Mouse (Mus musculus): ENCODE data around the gene Ccdc92b. TPM values are rescaled to one million over a fixed set of nuclear protein-coding genes. Genes with fewer than 3 reads are reported as not detected.

The Ccdc92b gene
- total and polyA plus RNA-seq, 2 experiments, result 0.06 to 0.09 TPM

GRCm38 (mm10) chr11:74666776-74667581, 47.6 kb downstream of the Ccdc92b start:
- Histone ChIP-seq H3K4me1 (ENCODE audit: control insufficient read depth, insufficient read depth, low read length) (no peaks in the 10 kb centered on the region), H3K79me2 (ENCODE audit: control insufficient read depth, insufficient read depth, low read length) (no peaks in the 10 kb centered on the region), H3K9ac (ENCODE audit: low read depth, low read length) (no peak overlapping the region), H3K27ac (replicated peaks; ENCODE audit: insufficient read depth, low read depth, low read length) (no peak overlapping the region), H3K27me3 (ENCODE audit: control insufficient read depth, insufficient read depth, low read length) (no peaks in the 10 kb centered on the region), H3K36me3 (ENCODE audit: control insufficient read depth, insufficient read depth, low read length) (peaks cover 36% of the 10 kb centered on the region; the same call in 1 of the 2 replicates), H3K4me3 (ENCODE audit: insufficient read depth, low read depth, low read length) (no peak overlapping the region)
- 92% methylated on average over 14 of the region's 14 CpGs for WGBS
- no peak for TF ChIP-seq POLR2A (IDR thresholded peaks at IDR 0.05; ENCODE audit: extremely low read depth, insufficient read depth, low read length)
- TF ChIP-seq CTCF (IDR thresholded peaks at IDR 0.05; ENCODE audit: low read depth, low read length), result no peak
- no peak for DNase-seq (ENCODE audit: extremely low read depth, low read depth, low spot score)

GRCm38 (mm10) chr11:74667582-74668010, 48.2 kb downstream of the Ccdc92b start:
- H3K4me1 ChIP-seq (ENCODE audit: control insufficient read depth, insufficient read depth, low read length), result no peaks in the 10 kb centered on the region
- TF ChIP-seq POLR2A (IDR thresholded peaks at IDR 0.05; ENCODE audit: extremely low read depth, insufficient read depth, low read length) (no peak), CTCF (IDR thresholded peaks at IDR 0.05; ENCODE audit: low read depth, low read length) (no peak)
- no peak overlapping the region for H3K4me3 ChIP-seq (ENCODE audit: insufficient read depth, low read depth, low read length)
- no peaks in the 10 kb centered on the region for H3K27me3 ChIP-seq (ENCODE audit: control insufficient read depth, insufficient read depth, low read length)
- peaks cover 34% of the 10 kb centered on the region; the same call in 1 of the 2 replicates for H3K36me3 ChIP-seq (ENCODE audit: control insufficient read depth, insufficient read depth, low read length)
- DNase-seq (ENCODE audit: extremely low read depth, low read depth, low spot score), result no peak
- no peak overlapping the region for H3K9ac ChIP-seq (ENCODE audit: low read depth, low read length)
- no peaks in the 10 kb centered on the region for H3K79me2 ChIP-seq (ENCODE audit: control insufficient read depth, insufficient read depth, low read length)
- WGBS, result 94% methylated on average over 13 of the region's 13 CpGs
- H3K27ac ChIP-seq (replicated peaks; ENCODE audit: insufficient read depth, low read depth, low read length), result no peak overlapping the region

DNA sequence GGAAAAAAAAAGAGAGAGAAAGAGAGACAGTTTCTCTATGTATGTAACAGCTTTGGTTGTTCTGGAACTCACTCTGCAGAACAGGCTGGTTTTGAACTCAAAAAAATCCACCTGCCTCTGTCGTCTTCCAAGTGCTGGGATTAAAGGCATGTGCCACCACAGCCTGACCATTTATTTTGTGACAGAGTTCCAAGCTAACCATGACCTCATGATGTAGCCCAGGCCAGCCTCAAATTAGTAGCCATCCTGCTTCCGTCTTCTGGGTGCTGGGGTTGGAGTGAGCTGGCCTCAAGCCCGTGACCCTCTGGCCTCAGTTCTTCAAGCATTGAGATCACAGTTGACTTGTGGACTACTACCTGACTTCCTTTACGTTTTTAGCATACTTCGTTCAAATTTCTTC, 49.1 kb downstream of the Ccdc92b start:
- 76% methylated on average over 5 of the region's 5 CpGs for WGBS
- H3K36me3 ChIP-seq (ENCODE audit: control insufficient read depth, insufficient read depth, low read length), result peaks cover 29% of the 10 kb centered on the region; the same call in 1 of the 2 replicates

GRCm38 (mm10) chr11:74668971-74669370, 49.6 kb downstream of the Ccdc92b start:
- Histone ChIP-seq H3K9ac (ENCODE audit: low read depth, low read length) (no peak overlapping the region), H3K79me2 (ENCODE audit: control insufficient read depth, insufficient read depth, low read length) (no peaks in the 10 kb centered on the region), H3K36me3 (ENCODE audit: control insufficient read depth, insufficient read depth, low read length) (peaks cover 24% of the 10 kb centered on the region; the same call in 1 of the 2 replicates), H3K4me1 (ENCODE audit: control insufficient read depth, insufficient read depth, low read length) (no peaks in the 10 kb centered on the region), H3K27ac (replicated peaks; ENCODE audit: insufficient read depth, low read depth, low read length) (no peak overlapping the region), H3K27me3 (ENCODE audit: control insufficient read depth, insufficient read depth, low read length) (no peaks in the 10 kb centered on the region), H3K4me3 (ENCODE audit: insufficient read depth, low read depth, low read length) (no peak overlapping the region)
- 80% methylated on average over 2 of the region's 2 CpGs for WGBS
- no peak for DNase-seq (ENCODE audit: extremely low read depth, low read depth, low spot score)
- TF ChIP-seq POLR2A (IDR thresholded peaks at IDR 0.05; ENCODE audit: extremely low read depth, insufficient read depth, low read length) (no peak), CTCF (IDR thresholded peaks at IDR 0.05; ENCODE audit: low read depth, low read length) (no peak)

More for the DNA sequence above, 49.1 kb downstream of the Ccdc92b start:
- H3K4me1 ChIP-seq (ENCODE audit: control insufficient read depth, insufficient read depth, low read length), result no peaks in the 10 kb centered on the region
- no peak overlapping the region for H3K4me3 ChIP-seq (ENCODE audit: insufficient read depth, low read depth, low read length)
- no peaks in the 10 kb centered on the region for H3K27me3 ChIP-seq (ENCODE audit: control insufficient read depth, insufficient read depth, low read length)
- no peak for TF ChIP-seq POLR2A (IDR thresholded peaks at IDR 0.05; ENCODE audit: extremely low read depth, insufficient read depth, low read length)
- TF ChIP-seq CTCF (IDR thresholded peaks at IDR 0.05; ENCODE audit: low read depth, low read length), result no peak
- DNase-seq (ENCODE audit: extremely low read depth, low read depth, low spot score), result no peak
- no peak overlapping the region for H3K9ac ChIP-seq (ENCODE audit: low read depth, low read length)
- no peaks in the 10 kb centered on the region for H3K79me2 ChIP-seq (ENCODE audit: control insufficient read depth, insufficient read depth, low read length)
- no peak overlapping the region for H3K27ac ChIP-seq (replicated peaks; ENCODE audit: insufficient read depth, low read depth, low read length)

DNA sequence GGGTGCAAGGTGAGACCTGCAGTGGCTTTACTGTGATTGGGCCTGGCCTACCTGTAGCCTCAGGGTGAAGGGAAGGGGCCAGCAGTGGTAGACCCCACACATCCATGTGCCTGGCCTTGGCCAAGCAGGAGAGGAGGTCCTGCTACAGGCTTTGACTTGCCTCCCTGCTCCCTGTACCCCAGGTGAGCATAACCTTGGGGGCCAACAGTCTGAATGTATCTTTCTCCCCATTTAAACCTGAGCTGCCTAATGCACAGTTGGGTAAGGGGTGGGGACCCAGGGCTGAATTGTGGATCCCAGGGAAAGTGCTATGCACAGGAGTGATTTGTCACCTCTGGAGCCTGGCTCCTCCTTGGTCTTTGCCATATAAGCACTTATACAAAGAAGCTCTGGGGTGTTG, 50.7 kb downstream of the Ccdc92b start:
- TF ChIP-seq POLR2A (IDR thresholded peaks at IDR 0.05; ENCODE audit: extremely low read depth, insufficient read depth, low read length), result no peak
- no peak for TF ChIP-seq CTCF (IDR thresholded peaks at IDR 0.05; ENCODE audit: low read depth, low read length)
- Histone ChIP-seq H3K79me2 (ENCODE audit: control insufficient read depth, insufficient read depth, low read length) (no peaks in the 10 kb centered on the region), H3K4me3 (ENCODE audit: insufficient read depth, low read depth, low read length) (no peak overlapping the region), H3K27ac (replicated peaks; ENCODE audit: insufficient read depth, low read depth, low read length) (no peak overlapping the region), H3K27me3 (ENCODE audit: control insufficient read depth, insufficient read depth, low read length) (no peaks in the 10 kb centered on the region), H3K4me1 (ENCODE audit: control insufficient read depth, insufficient read depth, low read length) (no peaks in the 10 kb centered on the region), H3K36me3 (ENCODE audit: control insufficient read depth, insufficient read depth, low read length) (peaks cover 27% of the 10 kb centered on the region), H3K9ac (ENCODE audit: low read depth, low read length) (no peak overlapping the region)
- DNase-seq (ENCODE audit: extremely low read depth, low read depth, low spot score), result no peak

- no peak overlapping the region for H3K4me3 ChIP-seq (ENCODE audit: insufficient read depth, low read depth, low read length)
- WGBS, result 94% methylated on average over 1 of the region's 1 CpGs
- H3K36me3 ChIP-seq (ENCODE audit: control insufficient read depth, insufficient read depth, low read length), result peaks cover 29% of the 10 kb centered on the region
- H3K79me2 ChIP-seq (ENCODE audit: control insufficient read depth, insufficient read depth, low read length), result no peaks in the 10 kb centered on the region
- H3K9ac ChIP-seq (ENCODE audit: low read depth, low read length), result no peak overlapping the region
- no peak overlapping the region for H3K27ac ChIP-seq (replicated peaks; ENCODE audit: insufficient read depth, low read depth, low read length)
- no peaks in the 10 kb centered on the region for H3K4me1 ChIP-seq (ENCODE audit: control insufficient read depth, insufficient read depth, low read length)
- H3K27me3 ChIP-seq (ENCODE audit: control insufficient read depth, insufficient read depth, low read length), result no peaks in the 10 kb centered on the region
- no peak for DNase-seq (ENCODE audit: extremely low read depth, low read depth, low spot score)
- TF ChIP-seq CTCF (IDR thresholded peaks at IDR 0.05; ENCODE audit: low read depth, low read length), result no peak
- no peak for TF ChIP-seq POLR2A (IDR thresholded peaks at IDR 0.05; ENCODE audit: extremely low read depth, insufficient read depth, low read length)
Measured at GRCm38 (mm10) chr11:74671013-74671412, 51.6 kb downstream of the Ccdc92b start.

All from liver, adult 2 months (tissue).